Mouse (Mus musculus) left cerebral cortex, adult 8-10 months (tissue): ENCODE results near the gene Cfap61. TPM values are rescaled to one million over a fixed set of nuclear protein-coding genes. Genes with fewer than 3 reads are reported as not detected.

Experiments used
- DNase-seq, 2 experiments: peaks; one replicate each; pipeline ENCODE4 v3.0.0; 2022; ENCODE audit warnings: low spot score in 2 of 2
- total RNA-seq, 4 experiments: library from RNA; stranded (reverse); gene quantifications; 2 replicates each; pipeline ENCODE4 v1.2.4; 2022

Gene Cfap61
- total RNA-seq, 4 experiments from 2014 or later: 3.1 to 4.0 (median 3.6) TPM

GRCm38 (mm10) chr2:146257037-146257436 is 322.5 kb downstream of the Cfap61 start:
- no peak for DNase-seq

DNA sequence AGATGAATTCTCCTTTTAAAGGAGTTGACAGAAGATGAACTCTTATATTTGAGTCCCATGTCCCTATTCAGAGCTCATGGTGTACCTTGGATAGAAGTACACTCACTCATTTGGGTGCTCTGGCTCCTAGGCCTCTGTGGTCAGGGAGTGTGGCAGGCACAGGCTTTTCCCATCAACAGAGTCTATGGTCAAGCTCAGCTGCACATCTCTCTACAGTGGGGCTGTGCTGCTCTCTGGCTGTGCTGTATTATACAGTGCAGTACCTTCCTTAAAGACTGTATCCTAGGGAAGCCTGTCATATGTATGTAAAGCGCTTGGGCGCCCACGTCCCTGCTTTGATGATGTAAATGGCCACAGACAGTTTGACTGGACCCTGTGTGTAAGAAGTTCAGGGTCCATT is 323.0 kb downstream of the Cfap61 start:
- DNase-seq: no peak

DNA sequence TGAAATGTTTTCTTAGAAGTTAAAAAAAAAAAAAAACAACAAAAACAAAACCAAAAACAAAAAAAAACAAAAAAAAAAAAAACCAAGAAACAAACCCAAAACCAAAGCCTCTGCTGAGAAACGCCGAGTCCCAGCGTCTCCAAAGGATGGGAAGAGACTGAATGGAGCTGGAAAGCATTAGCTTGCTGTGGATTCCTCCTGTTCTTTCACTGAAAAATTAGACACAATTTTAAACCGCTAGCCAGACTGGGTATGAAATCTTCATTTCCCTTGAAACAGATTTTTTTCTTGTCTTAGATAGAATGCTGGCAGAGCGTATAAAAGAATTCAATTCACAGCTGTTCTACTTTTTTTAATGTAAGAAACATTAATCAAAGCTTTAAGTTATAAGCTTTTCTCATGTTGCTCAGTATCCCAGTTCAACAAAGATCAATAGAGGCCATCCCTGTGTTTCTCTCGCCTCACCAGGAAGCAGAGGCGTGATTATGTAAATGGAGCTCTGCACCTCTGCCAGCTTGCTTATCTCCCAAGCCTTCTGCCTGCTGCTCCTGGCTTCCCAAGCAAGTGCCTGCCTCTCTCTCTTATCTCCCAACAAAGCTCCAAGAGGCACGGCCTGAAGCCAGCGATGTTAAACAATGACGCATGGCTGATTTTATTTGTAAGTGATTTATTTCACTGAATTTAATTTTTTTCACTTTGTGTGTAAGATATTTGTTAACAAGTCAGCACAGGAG is 324.3 kb downstream of the Cfap61 start:
- DNase-seq: peak in 1 of 2 experiments; percentile 56

- DNase-seq: no peak
These were observed 325.4 kb downstream of the Cfap61 start for GRCm38 (mm10) chr2:146259787-146260560.

GRCm38 (mm10) chr2:146261146-146261545 is 326.6 kb downstream of the Cfap61 start:
- DNase-seq: no peak

GRCm38 (mm10) chr2:146262215-146262614 is 327.6 kb downstream of the Cfap61 start:
- no peak for DNase-seq

DNA sequence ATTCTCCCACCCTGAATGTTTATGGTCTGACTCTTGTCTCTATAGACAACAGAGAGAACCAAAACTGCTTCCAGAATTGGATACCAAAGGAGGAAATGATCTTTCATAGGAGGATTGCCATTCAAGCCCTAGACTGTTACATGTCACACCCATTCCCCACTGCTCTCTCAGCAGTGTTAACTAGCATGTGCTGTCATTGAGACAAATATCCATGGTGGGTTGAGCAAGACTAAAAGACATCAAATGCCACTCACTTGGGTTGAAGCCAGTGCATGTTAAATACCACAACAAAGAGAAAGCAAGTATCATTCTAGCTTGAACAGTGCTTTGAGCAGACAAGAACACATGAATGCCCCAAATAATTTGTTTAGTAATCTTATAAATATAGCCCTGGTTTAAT is 328.4 kb downstream of the Cfap61 start:
- DNase-seq: no peak

Other genes starting within 250 kb of the Cfap61 start
- 10 to 100 TPM; 70.6 to 78.4 (median 73.6) TPM for gene Naa20, start 32.7 kb upstream of the Cfap61 start, total RNA-seq
- 10 to 100 TPM; 18.5 to 22.1 (median 20.4) TPM for gene Crnkl1, start 230 bp downstream of the Cfap61 start, total RNA-seq